Mouse (Mus musculus): ENCODE measurements around the gene Slc22a23.

Gene Slc22a23

GRCm38 (mm10) chr13:34235056-34235455, 109.9 kb downstream of the Slc22a23 start:
- no peak for DNase-seq (ENCODE audit: low spot score in 2 of 2)

- DNase-seq (ENCODE audit: low spot score in 2 of 2) = no peak
These were observed 110.5 kb downstream of the Slc22a23 start for GRCm38 (mm10) chr13:34234439-34234838.

GRCm38 (mm10) chr13:34232992-34233391, 112.0 kb downstream of the Slc22a23 start:
- DNase-seq (ENCODE audit: low spot score in 2 of 2) = no peak

GRCm38 (mm10) chr13:34228905-34229304, 116.1 kb downstream of the Slc22a23 start:
- no peak for DNase-seq (ENCODE audit: low spot score in 2 of 2)

GRCm38 (mm10) chr13:34227720-34228661, 117.0 kb downstream of the Slc22a23 start:
- DNase-seq (ENCODE audit: low spot score in 2 of 2) = no peak

- DNase-seq (ENCODE audit: low spot score in 2 of 2) = no peak
These were observed 118.0 kb downstream of the Slc22a23 start for GRCm38 (mm10) chr13:34226940-34227339.

GRCm38 (mm10) chr13:34222985-34223384, 122.0 kb downstream of the Slc22a23 start:
- DNase-seq (ENCODE audit: low spot score in 2 of 2) = no peak

- DNase-seq (ENCODE audit: low spot score in 2 of 2) = no peak
These were observed 125.3 kb downstream of the Slc22a23 start for GRCm38 (mm10) chr13:34219728-34220127.

GRCm38 (mm10) chr13:34218776-34219175, 126.2 kb downstream of the Slc22a23 start:
- DNase-seq (ENCODE audit: low spot score in 2 of 2) = no peak

GRCm38 (mm10) chr13:34214855-34215254, 130.1 kb downstream of the Slc22a23 start:
- DNase-seq (ENCODE audit: low spot score in 2 of 2) = no peak

- no peak for DNase-seq (ENCODE audit: low spot score in 2 of 2)
These were observed 132.2 kb downstream of the Slc22a23 start for GRCm38 (mm10) chr13:34212735-34213212.

- DNase-seq (ENCODE audit: low spot score in 2 of 2) = no peak
These were observed 133.7 kb downstream of the Slc22a23 start for GRCm38 (mm10) chr13:34211261-34211775.

GRCm38 (mm10) chr13:34207714-34208470, 137.1 kb downstream of the Slc22a23 start:
- DNase-seq (ENCODE audit: low spot score in 2 of 2) = no peak

- no peak for DNase-seq (ENCODE audit: low spot score in 2 of 2)
These were observed 139.8 kb downstream of the Slc22a23 start for GRCm38 (mm10) chr13:34205216-34205615.

GRCm38 (mm10) chr13:34195676-34196075, 149.3 kb downstream of the Slc22a23 start:
- DNase-seq (ENCODE audit: low spot score in 2 of 2) = no peak

GRCm38 (mm10) chr13:34193384-34193783, 151.6 kb downstream of the Slc22a23 start:
- no peak for DNase-seq (ENCODE audit: low spot score in 2 of 2)

GRCm38 (mm10) chr13:34192414-34193191, 152.4 kb downstream of the Slc22a23 start:
- no peak for DNase-seq (ENCODE audit: low spot score in 2 of 2)

- DNase-seq (ENCODE audit: low spot score in 2 of 2) = peak; percentile 52 to 63
These were observed 157.4 kb downstream of the Slc22a23 start for GRCm38 (mm10) chr13:34187571-34187970.

- DNase-seq (ENCODE audit: low spot score in 2 of 2) = no peak
These were observed 159.6 kb downstream of the Slc22a23 start for GRCm38 (mm10) chr13:34185371-34185770.

- no peak for DNase-seq (ENCODE audit: low spot score in 2 of 2)
These were observed 163.4 kb downstream of the Slc22a23 start for GRCm38 (mm10) chr13:34181624-34182023.

GRCm38 (mm10) chr13:34174025-34174424, 171.0 kb downstream of the Slc22a23 start:
- DNase-seq (ENCODE audit: low spot score in 2 of 2) = no peak
